Mouse (Mus musculus) fibroblast of lung, adult 2 months (primary cell): ENCODE data around the gene Pde11a.

Experiments used
- DNase-seq: peaks from one replicate; pipeline ENCODE4 v3.0.0-alpha.2; 2011; ENCODE audit warnings: low read depth

The Pde11a gene

GRCm38 (mm10) chr2:76158973-76159372 is 179.6 kb downstream of the Pde11a start:
- DNase-seq: no peak

GRCm38 (mm10) chr2:76141136-76141535 is 197.4 kb downstream of the Pde11a start:
- no peak for DNase-seq

GRCm38 (mm10) chr2:76132983-76133382 is 205.6 kb downstream of the Pde11a start:
- no peak for DNase-seq

- DNase-seq: no peak
Measured at GRCm38 (mm10) chr2:76129933-76130627, 208.5 kb downstream of the Pde11a start.

- DNase-seq: no peak
Measured at GRCm38 (mm10) chr2:76129058-76129437, 209.5 kb downstream of the Pde11a start.

- no peak for DNase-seq
Measured at GRCm38 (mm10) chr2:76128105-76129057, 210.2 kb downstream of the Pde11a start.

GRCm38 (mm10) chr2:76126651-76127050 is 211.9 kb downstream of the Pde11a start:
- DNase-seq: no peak

GRCm38 (mm10) chr2:76124821-76125220 is 213.8 kb downstream of the Pde11a start:
- DNase-seq: no peak

GRCm38 (mm10) chr2:76122167-76122566 is 216.4 kb downstream of the Pde11a start:
- no peak for DNase-seq

- no peak for DNase-seq
Measured at GRCm38 (mm10) chr2:76119848-76120247, 218.7 kb downstream of the Pde11a start.

- no peak for DNase-seq
Measured at GRCm38 (mm10) chr2:76118491-76118890, 220.1 kb downstream of the Pde11a start.

GRCm38 (mm10) chr2:76117219-76117618 is 221.4 kb downstream of the Pde11a start:
- no peak for DNase-seq

GRCm38 (mm10) chr2:76115696-76116095 is 222.9 kb downstream of the Pde11a start:
- peak; percentile 36 for DNase-seq

- DNase-seq: no peak
Measured at GRCm38 (mm10) chr2:76114734-76115133, 223.8 kb downstream of the Pde11a start.

GRCm38 (mm10) chr2:76109653-76110052 is 228.9 kb downstream of the Pde11a start:
- no peak for DNase-seq

GRCm38 (mm10) chr2:76101889-76102602 is 236.5 kb downstream of the Pde11a start:
- DNase-seq: no peak

- no peak for DNase-seq
Measured at GRCm38 (mm10) chr2:76100597-76100996, 238.0 kb downstream of the Pde11a start.

- no peak for DNase-seq
Measured at GRCm38 (mm10) chr2:76099726-76100347, 238.7 kb downstream of the Pde11a start.

- no peak for DNase-seq
Measured at GRCm38 (mm10) chr2:76098381-76098780, 240.2 kb downstream of the Pde11a start.

GRCm38 (mm10) chr2:76097847-76098246 is 240.7 kb downstream of the Pde11a start:
- DNase-seq: no peak

GRCm38 (mm10) chr2:76097284-76097683 is 241.3 kb downstream of the Pde11a start:
- no peak for DNase-seq

GRCm38 (mm10) chr2:76095861-76096260 is 242.7 kb downstream of the Pde11a start:
- no peak for DNase-seq
